Mouse (Mus musculus) adrenal gland, postnatal 4 days (tissue): ENCODE results near the gene Rilp. TPM values are rescaled to one million over a fixed set of nuclear protein-coding genes. Genes with fewer than 3 reads are reported as not detected.

ENCODE experiments used
- DNase-seq, 2 experiments: peaks; one replicate each; pipeline ENCODE4 v3.0.0; 2021 to 2022; ENCODE audit warnings: low spot score in 2 of 2, mixed read lengths in 2 of 2
- total RNA-seq, 2 experiments: library from RNA; stranded (reverse); gene quantifications; 2 replicates each; pipeline ENCODE4 v1.2.3; 2021

The Rilp gene
- total RNA-seq, 2 experiments from 2014 or later, result 7.7 to 8.5 TPM

DNA sequence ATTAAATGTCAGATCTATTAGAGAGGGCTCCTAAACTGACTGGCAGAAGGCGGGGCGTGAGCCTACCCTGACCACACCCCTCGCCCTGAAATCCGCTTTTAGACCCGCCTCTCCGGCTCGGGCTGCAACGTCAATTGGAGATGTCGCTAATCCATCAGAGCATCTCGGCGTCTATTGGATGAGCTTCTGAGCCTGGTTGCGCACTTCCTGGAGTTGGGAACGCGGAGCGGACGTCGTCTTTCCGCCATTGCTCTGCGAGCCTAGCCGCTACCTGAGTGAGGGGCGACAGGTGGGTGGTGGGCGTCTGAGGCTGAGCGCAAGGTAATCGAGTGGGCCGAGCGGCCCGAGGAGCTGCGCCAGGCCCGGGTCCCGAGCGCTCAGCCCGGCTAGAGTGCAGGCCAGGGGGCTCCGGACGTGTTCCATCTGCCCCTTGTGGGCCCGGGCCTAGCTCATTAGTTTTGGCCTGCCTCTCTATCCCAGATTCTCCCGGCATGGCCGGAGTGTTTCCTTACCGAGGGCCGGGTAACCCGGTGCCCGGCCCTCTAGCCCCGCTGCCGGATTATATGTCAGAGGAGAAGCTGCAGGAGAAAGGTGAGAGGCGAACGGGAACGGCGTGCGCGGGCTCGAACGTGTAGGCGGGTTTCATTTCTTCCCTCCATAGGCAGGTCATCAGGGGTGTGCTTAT is 23.2 kb upstream of the Rilp start, which contains the start of gene Prpf8:
Prpf8 (plus strand) TSS at position 216 of the 685 bp plus-strand sequence.
- peak; percentile 87 to 90 for DNase-seq

DNA sequence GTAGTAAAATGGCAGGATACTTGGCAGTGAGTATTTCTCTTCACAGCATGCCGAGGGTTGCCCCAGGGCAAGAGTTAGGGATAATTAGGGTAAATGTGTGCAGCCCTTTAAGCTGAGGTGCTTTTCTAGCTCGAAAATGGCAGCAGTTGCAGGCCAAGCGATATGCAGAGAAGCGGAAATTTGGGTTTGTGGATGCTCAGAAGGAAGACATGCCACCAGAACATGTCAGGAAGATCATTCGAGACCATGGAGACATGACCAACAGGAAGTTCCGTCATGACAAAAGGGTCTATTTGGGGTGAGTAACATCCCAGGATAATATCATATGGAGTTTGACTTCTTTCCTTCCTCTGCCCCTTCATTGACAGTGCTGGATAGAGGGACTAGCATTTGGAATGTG is 22.4 kb upstream of the Rilp start:
- no peak for DNase-seq

DNA sequence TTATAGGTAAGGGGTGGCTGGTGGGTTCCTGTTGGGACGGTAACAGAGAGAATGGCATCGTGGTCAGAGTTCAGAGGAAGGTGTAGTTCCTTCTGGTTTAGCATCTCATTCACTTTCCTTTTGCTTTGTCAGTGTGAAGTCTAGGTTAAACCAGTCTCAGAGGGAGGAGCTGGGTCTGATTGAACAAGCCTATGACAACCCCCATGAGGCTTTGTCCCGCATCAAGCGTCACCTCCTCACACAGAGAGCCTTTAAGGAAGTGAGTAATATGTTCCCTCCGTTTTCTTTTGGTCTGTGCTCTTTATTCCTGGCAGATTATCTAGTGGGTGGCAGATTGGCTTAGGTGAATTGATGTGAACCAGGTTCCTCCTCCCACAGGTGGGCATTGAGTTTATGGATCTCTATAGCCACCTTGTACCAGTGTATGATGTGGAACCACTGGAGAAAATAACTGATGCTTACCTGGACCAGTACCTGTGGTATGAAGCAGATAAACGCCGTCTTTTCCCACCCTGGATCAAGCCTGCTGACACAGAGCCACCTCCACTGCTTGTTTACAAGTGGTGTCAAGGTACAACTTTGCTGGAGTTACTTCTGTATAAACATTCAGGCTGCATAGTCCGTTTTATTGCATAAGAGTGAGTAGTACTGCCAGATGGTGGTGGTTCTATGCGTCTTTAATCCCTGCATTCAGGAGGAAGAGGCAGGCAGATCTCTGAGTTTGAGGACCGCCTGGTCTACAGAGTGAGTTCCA is 15.4 kb upstream of the Rilp start:
- no peak for DNase-seq

DNA sequence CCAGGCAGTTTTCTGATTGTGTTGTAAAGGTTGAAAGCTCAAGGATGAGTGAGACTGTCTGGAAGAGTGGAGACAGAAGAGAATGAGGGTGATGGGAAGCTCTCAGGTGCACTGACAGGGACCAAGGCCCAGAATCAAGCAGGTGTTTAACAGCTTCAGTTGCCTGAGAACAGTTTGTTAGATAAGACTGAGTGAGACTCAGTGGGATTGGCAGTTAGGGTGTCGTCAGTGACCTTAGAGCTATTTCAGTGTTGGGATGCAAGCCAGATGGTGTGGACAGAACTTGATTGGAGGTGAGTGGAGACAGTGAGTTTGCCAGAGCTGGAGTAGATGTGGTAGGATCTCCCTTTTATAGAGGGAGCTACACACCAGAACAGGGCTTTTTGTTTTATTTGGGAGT is 11.8 kb upstream of the Rilp start:
- DNase-seq, result no peak

DNA sequence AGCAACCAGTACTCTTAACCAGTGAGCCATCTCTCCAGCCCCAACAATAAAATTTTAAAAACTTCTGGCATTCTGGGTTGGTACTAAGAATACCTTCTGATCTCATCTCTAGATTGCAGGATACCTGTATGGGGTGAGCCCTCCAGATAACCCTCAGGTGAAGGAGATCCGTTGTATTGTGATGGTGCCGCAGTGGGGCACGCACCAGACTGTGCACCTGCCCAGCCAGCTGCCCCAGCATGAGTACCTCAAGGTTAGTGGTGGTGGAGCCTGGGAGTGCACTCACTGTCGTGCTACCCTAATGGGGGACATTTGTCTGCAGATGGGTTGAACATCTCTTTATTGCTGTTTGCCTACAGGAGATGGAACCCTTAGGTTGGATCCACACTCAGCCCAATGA is 1.7 kb upstream of the Rilp start:
- DNase-seq, result no peak

DNA sequence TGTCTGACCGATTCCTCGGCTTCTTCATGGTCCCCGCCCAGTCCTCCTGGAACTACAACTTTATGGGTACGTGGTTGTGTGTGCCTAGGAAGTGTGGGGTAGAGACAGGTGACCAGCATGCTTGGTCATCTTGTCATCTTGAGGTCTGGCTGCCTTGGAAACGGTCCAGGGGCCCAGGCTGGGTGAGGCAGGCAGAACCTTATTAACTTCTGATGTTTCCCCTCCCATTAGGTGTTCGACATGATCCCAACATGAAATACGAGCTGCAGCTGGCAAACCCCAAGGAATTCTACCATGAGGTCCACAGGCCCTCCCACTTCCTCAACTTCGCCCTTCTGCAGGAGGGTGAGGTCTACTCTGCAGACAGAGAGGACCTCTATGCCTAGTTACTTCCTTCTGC is 990 bp upstream of the Rilp start:
- no peak for DNase-seq

DNA sequence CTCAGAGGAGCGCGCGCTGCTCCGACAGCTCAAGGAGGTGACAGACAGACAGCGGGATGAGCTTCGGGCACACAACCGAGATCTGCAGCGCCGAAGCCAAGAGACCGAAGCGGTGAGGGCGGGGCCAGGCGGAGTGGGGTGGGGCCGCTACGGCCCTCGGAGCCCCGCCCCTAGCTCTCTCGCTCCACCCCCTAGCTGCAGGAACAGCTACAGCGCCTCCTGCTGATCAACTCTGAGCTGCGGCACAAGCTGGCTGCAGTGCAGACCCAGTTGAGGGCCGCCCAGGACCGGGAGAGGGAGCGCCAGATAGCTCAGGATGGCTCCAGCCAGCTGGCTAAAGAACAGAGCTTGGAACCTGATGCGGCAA is 716 bp downstream of the Rilp start:
- peak; percentile 88 to 93 for DNase-seq

DNA sequence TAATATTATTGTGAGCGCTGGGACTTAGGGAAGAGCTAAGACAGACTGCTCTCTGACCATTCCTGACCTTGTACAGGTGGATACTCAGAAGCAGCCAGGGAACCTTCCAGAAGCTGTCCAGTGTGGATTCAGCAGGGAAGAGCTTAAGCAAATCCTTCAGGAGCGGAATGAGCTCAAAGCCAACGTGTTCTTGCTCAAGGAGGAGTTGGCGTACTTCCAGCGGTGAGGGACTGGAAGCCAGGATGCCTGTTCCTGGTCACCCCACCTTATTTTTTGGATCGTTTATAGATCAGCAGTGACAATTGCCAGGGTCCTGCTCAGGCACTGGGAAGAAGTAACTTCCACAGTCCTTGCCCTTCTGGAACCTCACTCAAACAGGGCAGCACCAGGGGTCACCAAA is 1.3 kb downstream of the Rilp start:
- DNase-seq, result no peak

DNA sequence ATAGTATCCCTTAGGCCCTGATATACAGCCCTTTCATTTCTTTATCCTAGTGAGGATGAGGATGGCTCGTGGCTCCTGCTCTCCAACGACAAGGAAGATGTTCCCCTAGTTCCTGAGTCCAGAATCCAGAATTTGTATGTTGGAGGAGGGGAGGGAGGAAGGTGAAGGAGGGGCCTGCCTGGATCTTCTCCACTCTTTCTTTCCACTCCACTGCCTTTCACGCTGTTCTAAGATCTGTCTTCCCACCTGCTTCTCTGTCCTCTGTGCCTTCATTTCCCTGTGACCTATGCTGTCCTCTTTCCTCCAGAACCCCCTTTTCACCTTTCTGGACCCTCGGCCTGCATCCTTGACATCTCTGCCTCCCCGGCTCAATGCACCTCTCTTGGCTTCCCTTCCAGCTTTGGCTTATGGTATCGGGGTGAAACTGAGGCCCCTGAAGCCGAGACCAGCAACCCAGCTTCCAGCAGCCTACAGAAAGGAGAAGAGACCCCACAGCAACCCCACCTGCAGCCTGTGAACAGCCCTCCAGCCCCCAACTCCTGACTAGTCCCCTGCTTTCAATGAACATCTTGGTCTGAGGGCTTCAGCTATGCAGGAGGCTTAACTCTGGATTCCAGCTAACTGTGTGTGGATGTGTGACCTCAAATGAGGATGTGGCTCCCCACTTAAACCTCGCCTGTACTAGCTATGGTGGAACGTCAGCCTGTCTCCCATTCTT is 2.6 kb downstream of the Rilp start:
- no peak for DNase-seq

DNA sequence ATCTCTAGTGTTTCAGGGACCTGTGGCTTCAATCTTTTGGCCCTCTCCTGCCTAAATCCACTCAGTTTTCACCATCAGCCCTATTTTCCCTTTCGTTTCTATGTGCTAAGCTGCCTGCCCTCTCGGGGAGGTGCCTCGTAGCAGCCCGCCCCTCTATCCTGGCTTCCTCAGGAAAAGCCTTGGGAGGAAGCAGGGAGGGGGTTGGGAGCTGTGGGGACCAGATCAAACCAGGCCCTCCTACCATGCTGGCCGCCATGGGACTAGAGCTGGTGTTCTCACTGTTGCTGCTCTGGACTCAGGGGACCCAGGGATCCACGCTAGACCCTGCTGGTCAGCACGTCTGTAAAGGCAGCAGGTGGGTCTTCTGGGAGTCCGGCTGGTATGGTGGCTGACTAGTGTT is 3.4 kb downstream of the Rilp start, which contains the start of gene Scarf1:
Scarf1 (plus strand) TSS at position 205 of the 400 bp plus-strand sequence.
- no peak for DNase-seq

DNA sequence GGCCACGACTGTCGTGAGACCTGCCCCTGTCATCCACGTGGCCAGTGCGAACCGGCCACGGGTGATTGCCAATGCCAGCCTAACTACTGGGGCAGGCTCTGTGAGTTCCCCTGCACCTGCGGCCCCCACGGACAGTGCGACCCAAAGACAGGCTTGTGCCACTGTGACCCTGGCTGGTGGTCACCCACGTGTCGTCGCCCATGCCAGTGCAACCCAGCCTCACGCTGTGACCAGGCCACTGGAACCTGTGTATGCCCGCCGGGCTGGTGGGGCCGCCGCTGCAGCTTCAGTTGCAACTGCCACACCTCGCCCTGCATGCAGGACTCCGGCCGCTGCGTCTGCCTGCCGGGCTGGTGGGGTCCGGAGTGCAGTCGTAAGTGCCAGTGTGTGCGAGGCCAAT is 5.3 kb downstream of the Rilp start:
- no peak for DNase-seq

DNA sequence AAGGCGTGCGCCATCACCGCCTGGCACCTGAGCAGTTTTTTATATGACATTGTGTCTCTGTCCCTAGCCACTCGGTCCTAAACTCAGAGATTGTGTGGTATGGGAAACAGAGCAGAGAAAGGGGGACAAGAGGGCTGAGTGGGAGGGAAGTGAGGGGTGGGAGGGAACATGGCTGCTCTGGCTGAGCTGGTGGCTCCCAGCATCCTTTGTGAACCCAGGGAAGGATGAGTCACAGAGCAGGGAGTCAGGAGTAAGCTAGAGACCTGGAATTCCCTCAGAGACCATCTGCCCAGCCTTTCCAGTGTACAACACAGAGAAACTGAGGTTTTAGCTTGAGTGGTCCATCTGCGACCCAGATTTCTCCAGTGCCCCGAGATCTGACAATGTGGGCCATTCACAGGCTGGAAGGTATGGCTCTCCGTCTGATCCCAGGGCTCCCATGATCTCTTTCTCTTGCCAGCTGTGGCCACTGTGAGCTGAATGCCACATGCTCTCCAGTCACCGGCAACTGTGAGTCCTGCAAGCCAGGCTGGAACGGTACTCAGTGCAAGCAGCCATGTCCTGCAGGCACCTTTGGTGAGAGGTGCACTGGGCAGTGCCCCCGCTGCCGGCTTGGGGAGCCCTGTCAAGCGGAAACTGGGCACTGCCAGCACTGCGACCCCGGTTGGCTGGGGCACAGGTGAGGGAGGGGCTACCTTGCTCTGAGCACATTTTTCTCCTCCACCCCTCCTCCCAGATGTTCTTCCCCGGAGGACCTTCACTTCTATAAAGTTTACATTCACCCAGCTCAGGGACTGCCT is 10.1 kb downstream of the Rilp start:
- DNase-seq, result no peak

DNA sequence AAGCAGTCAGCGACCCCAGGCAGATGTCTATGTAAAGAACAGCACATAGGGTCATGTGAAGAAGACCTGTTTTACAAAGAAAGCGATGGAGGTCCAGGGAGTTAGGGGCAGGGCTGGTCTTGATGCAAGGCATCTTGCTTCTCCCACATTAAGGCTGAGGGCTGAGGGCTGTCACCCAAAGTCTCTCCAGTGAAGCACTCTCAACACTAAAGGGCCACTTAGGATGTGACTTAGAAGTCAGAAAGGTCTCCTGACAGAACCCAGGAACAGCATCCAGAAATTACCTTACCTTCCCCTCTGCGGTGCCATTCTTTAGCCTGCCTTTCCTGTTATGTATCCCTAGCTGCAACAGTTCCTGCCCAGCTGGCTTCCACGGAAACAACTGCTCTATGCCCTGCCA is 11.7 kb downstream of the Rilp start:
- DNase-seq, result no peak

DNA sequence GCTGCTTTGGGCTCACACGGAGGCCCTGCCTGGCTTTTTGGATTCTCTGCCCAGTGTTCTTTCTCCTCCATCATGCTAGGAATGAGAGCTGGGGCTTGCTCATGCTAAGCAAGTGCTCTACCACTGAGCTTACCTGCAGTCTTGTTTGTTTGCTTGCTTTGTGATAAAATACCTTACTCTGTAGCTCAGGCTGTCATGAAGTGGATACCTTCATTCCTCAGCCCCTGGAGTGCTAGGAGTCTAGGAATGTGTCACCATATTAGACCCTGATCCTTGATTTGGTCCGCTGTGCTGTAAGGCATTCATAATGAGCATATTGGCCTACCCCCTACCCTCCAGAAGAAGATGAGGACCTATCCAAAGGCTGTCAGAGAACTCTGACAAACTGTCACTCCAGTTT is 12.9 kb downstream of the Rilp start:
- no peak for DNase-seq

DNA sequence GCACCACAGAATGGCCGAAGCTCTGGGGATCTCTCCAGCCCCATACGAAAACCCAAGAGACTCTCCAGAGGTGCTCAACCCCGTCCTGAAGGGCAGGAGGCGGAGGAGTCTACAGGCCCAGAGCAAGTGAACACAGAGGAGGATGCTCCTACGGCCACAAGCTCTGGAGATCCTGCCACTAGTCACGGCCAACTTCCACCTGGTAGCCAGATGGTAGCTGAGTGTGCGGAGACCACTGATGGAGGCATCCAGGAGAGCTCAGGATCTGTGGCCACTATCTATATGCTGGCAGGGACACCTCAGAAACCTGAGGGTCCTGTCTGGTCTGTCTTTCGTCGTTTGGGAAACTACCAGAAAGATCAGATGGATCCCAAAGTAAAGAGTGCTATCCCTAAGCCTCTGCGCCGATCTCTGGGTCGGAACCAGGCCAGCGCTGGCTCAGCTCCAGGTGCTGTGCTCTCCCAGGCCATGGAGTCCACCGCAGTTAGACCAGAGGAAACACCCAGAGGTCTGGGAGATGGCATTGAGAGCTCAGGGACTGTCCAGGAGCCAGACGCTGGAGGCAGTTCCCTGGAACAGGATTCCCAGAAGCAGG is 15.7 kb downstream of the Rilp start:
- no peak for DNase-seq

DNA sequence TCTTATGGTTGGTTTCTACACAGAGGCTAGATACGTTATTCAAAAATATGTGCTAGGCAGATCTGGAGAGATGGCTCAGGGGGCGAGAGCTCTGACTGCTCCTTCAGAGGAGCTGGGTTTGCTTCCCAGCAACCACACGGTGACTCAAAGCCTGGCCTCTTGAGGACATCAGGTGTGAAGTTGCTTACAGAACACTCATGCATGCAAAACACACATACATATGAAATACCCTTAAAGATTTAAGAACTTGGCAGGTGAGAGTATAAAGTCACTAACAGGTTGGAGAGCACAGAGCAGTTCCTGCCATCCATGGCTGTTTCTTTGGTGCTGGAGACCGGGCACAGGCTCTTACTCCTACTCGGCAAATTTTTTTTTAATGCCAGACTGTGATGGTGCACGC is 17.0 kb downstream of the Rilp start:
- DNase-seq, result no peak

DNA sequence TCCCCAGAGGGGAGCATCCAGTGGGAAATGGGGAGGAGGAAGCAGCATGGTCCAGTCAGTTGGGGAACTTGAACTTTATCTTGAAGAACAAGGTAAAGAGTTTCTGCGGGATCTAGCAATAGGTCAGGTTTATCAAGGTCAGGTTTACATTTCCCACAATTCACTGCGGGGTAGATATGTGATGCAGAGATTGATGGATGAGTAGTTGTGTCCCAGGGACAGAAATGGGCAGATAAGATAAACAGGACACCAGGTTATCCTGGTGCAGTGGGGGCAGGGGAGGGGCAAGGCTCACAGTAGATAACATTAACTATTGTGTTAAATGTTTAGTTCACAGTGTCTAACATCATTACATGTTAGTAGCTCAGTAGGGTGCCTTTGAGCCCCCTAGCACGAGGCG is 19.9 kb downstream of the Rilp start:
- no peak for DNase-seq

DNA sequence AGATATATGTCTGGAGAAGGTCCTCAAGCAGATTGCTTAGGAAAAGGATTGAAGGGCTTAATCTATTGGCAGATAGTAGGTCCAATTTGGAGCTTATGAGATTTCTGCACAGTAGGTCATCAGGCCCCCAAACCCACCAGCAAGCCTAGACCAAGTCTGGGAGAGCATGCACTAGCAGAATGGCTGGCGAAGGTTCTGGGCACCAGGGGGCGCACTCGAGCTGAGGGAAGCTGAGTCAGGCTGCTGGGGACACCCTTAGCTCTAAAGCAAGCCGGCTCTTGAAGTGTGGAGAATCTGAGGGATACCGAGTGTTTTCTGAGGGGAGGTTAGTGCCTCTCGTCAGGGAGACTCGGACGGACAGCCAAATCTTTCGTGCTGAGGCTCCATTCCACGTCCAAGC is 20.4 kb downstream of the Rilp start:
- DNase-seq, result peak; percentile 98 to 99

DNA sequence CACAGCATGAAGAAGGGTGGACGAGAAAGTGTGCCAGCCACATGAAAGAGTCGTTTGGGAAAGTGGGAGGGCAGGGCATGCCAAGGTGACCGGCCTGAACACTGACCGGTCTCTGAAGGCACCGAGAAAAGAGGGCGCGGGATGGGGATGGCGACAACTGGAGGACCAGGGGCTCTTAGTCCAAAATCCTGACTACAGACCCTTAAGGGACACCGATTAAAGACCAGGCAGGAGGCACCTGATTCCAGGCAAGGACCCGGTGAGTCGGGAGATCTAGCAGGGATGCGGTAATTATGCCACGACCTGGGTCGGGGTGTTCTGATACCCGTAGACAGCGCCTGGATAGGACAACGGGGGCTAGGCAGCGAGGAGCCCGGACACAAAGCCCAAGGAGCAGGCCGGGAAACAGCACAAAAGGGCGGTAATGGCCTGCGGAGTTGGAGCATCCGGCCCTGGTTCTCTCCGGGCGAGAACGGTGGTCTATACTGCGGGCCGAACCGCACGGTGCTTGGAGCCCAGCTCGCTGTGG is 21.0 kb downstream of the Rilp start:
- DNase-seq, result no peak

DNA sequence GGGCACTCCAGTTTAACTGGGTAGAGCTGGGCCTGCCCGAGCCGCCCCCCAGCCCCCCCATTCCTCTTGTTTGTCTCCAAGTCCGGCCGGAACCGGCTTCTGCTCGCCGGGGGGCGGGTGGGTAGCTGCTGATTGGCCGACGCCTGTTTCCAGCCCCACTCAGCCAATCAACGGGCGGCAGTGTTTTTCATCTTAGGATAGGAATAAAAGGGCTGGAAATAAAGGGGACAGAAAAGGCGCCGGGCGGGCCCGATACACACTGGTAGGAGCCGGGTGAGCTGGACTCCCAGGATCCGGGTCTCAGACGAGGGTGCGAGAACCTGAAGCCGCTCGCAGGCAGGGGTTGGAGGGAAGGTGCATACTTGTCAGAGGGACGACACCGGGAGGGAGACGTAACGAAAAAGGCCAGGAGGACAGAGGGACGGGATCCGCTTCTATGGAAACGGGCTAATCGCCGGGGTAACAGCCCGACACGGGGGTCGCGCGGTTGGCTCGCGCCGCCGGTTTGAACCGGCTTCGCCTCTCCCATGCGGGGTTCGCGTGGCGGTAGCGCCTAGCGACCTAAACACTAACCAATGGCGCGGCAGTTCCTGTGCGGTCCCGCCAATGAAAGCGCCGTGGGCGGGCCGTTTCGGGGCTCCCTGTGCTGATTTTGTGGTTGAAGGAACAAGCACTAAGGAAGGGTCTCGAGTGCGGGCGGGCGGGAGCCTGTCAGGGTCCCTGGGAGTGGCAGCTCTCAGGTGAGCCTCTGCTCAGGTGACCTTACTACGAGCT is 21.8 kb downstream of the Rilp start, which contains the start of gene Slc43a2:
Slc43a2 (plus strand) TSS at position 226 of the 774 bp plus-strand sequence.
- peak; percentile 79 to 90 for DNase-seq
